Mouse (Mus musculus) hindbrain, embryonic 13.5 days (tissue): ENCODE measurements around the gene Slc17a6. TPM values are rescaled to one million over a fixed set of nuclear protein-coding genes. Genes with fewer than 3 reads are reported as not detected.

Source experiments
- ATAC-seq: fragments of 200-750 bp; cut with Nextera tagmentation; 2 replicates; pipeline ENCODE4 v1.8.0; 2017; ENCODE audit warnings: moderate TSS enrichment; ENCODE audit not compliant: low FRiP score
- H3K27ac ChIP-seq: fragments of 300-500 bp; sonication (generic); 2 replicates; pipeline ENCODE4 v1.5.1; 2015; ENCODE audit warnings: inconsistent platforms, mild to moderate bottlenecking, moderate library complexity
- H3K27me3 ChIP-seq: fragments of 300-500 bp; sonication (generic); 2 replicates; pipeline ENCODE4 v1.6.1; 2015; ENCODE audit warnings: mild to moderate bottlenecking, inconsistent platforms
- H3K36me3 ChIP-seq: fragments of 300-500 bp; sonication (generic); 2 replicates; pipeline ENCODE4 v1.6.1; 2015; ENCODE audit warnings: mild to moderate bottlenecking, inconsistent platforms
- H3K4me1 ChIP-seq: fragments of 300-500 bp; sonication (generic); replicated peaks from 2 replicates; pipeline ENCODE4 v1.6.1; 2015; ENCODE audit warnings: inconsistent platforms
- H3K4me2 ChIP-seq: fragments of 300-500 bp; sonication (generic); 2 replicates; pipeline ENCODE4 v1.6.1; 2015; ENCODE audit warnings: inconsistent platforms, mild to moderate bottlenecking, moderate library complexity
- H3K4me3 ChIP-seq: fragments of 300-500 bp; sonication (generic); 2 replicates; pipeline ENCODE4 v1.5.1; 2015; ENCODE audit warnings: mild to moderate bottlenecking, inconsistent platforms
- H3K9ac ChIP-seq: fragments of 300-500 bp; sonication (generic); 2 replicates; pipeline ENCODE4 v1.6.1; 2015; ENCODE audit warnings: mild to moderate bottlenecking, inconsistent platforms
- H3K9me3 ChIP-seq: fragments of 300-500 bp; sonication (generic); 2 replicates; pipeline ENCODE4 v1.6.1; 2016; ENCODE audit warnings: inconsistent platforms
- WGBS: fragments of 180-500 bp; shearing (Covaris S2); methylation state at CpG from one replicate; pipeline ENCODE4 v1.1.7; 2015; 5-methylcytosine and 5-hydroxymethylcytosine counted together
- polyA plus RNA-seq: library from polyadenylated mRNA; unstranded; fragments of >200 nt; fragmentation: Nextera tagmentation; extraction: Ambion mirVana; gene quantifications from 2 replicates; pipeline ENCODE4 v1.2.1, GENCODE M21; 2015

The Slc17a6 gene
- polyA plus RNA-seq, 1 experiment from 2014 or later: 78.6 TPM

GRCm38 (mm10) chr7:51626451-51627000 is 4.7 kb downstream of the Slc17a6 start:
- 1% methylated on average over 16 of the region's 16 CpGs for WGBS
- H3K27ac ChIP-seq: peak overlapping the region; percentile 93
- H3K4me3 ChIP-seq: peak overlapping the region; percentile 50
- peaks cover 12% of the 10 kb centered on the region; the same call in 1 of the 2 replicates for H3K4me1 ChIP-seq
- H3K9ac ChIP-seq: peak overlapping the region; percentile 89
- no peaks in the 10 kb centered on the region for H3K9me3 ChIP-seq
- ATAC-seq: no peak
- H3K36me3 ChIP-seq: no peaks in the 10 kb centered on the region
- H3K27me3 ChIP-seq: peaks cover 76% of the 10 kb centered on the region
- H3K4me2 ChIP-seq: peak overlapping the region; percentile 62

DNA sequence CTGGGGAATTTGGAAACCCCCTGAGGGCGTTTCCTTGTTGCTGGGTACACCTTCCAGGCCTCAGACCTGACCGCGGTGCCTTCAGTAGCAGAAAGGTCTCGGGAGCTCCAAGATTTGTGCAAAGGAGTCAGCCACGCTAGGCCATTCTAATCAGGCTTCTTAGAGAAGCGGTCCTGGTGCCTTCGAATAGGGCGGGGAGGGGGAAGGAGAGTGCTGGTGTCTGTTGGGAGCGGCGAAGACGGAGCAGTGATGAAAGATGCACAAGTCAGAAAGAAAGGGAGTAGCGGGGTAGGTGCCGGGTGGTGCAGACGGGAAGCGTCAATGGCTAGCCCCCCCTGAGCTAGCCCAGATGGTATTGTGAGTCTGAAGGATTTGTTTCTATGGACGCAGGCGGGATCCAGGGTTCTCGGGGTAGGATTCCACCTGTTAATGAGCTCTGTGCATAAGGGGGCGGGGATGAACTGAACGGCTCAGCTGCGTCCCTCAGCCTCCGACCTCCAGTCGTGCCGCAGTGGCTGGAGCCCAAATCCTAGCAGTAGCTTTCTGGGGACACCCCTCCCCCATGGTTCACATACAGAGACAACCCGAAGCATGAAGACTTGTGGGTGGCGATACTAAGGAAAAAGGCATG is 5.3 kb downstream of the Slc17a6 start:
- Histone ChIP-seq H3K9ac (peak overlapping the region; percentile 89), H3K27ac (peak overlapping the region; percentile 93), H3K4me3 (peak overlapping the region; percentile 50), H3K4me1 (peaks cover 12% of the 10 kb centered on the region; the same call in 1 of the 2 replicates), H3K36me3 (no peaks in the 10 kb centered on the region), H3K9me3 (no peaks in the 10 kb centered on the region), H3K27me3 (peaks cover 70% of the 10 kb centered on the region), H3K4me2 (peak overlapping the region; percentile 62)
- ATAC-seq: peak; percentile 75
- under 1% methylated on average over 26 of the region's 26 CpGs for WGBS

DNA sequence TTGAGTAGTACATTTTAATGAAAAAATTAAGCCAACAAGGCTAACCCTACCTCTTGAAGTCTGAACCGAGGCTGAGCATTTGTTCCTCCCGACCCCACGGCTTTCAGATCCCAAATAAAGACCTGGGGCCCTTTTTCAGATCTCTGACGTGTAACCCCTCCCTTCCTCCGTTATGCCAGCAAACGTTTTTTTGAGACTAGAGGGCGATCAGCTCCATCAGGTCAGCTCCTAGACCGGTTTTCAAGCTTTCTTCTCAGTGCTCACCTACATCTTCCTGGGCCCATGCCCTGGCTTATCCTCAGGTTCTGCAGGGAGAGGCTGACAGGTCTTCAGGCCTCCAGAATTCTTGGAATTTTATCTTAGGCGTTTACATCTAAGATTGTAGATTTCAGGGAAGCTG is 5.9 kb downstream of the Slc17a6 start:
- Histone ChIP-seq H3K4me1 (peaks cover 12% of the 10 kb centered on the region; the same call in 1 of the 2 replicates), H3K27me3 (peaks cover 64% of the 10 kb centered on the region), H3K9ac (peak overlapping the region; percentile 89), H3K27ac (peak overlapping the region; percentile 93), H3K9me3 (no peaks in the 10 kb centered on the region), H3K4me3 (peak overlapping the region; percentile 50), H3K4me2 (peak overlapping the region; percentile 62), H3K36me3 (no peaks in the 10 kb centered on the region)
- WGBS: 0% methylated on average over 9 of the region's 9 CpGs
- ATAC-seq: 0 out of 2 replicates have a peak, but pooled peaks have one; percentile 3

DNA sequence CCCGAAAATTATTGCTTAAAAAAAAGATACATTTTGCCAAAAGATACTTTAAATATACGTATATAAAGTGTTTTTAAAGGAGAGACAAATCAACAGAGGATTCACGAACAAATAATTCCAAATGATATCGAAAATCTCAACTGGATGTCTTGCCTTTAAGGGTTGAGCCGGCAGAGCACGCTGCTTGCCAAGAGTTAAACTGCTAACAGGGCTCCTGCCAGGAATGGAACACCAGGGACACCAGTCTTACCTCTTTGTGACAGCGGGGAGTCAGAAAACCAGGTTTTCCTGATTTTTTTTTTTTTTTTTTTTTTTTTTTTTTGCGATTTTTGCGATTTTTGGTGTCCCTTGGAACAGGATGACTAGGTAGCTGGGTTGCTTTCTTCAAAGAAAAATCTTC is 6.5 kb downstream of the Slc17a6 start:
- H3K4me2 ChIP-seq: peak overlapping the region; percentile 62
- WGBS: under 1% methylated on average over 9 of the region's 9 CpGs
- ATAC-seq: no peak
- no peaks in the 10 kb centered on the region for H3K36me3 ChIP-seq
- H3K9me3 ChIP-seq: no peaks in the 10 kb centered on the region
- peak overlapping the region; percentile 78 for H3K27ac ChIP-seq
- peaks cover 19% of the 10 kb centered on the region for H3K4me1 ChIP-seq
- peak overlapping the region; percentile 25 for H3K4me3 ChIP-seq
- H3K27me3 ChIP-seq: peaks cover 62% of the 10 kb centered on the region
- no peak overlapping the region for H3K9ac ChIP-seq

DNA sequence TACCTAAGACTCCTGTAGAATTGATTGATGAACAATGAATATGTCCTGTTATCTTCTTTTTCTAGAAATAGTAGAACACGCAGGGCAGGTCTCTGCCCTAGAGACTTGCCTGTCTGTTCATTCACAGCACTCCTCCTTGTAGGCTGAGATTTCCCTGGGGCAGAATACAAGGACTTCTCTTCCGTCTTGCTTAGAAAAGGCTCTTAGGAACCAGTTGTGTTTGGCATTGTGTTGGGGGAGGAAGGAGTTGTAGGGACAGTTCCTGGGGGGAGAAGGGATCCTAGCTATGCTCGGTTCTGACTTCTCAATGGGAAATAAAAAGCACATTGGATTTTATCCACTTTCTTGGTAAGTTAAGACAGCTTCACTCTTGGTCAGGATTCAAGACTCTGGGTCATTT is 7.4 kb downstream of the Slc17a6 start:
- Histone ChIP-seq H3K27ac (peak overlapping the region; percentile 93), H3K9ac (peak overlapping the region; percentile 72), H3K27me3 (peaks cover 53% of the 10 kb centered on the region), H3K36me3 (no peaks in the 10 kb centered on the region), H3K4me3 (peak overlapping the region; percentile 32), H3K9me3 (no peaks in the 10 kb centered on the region), H3K4me2 (peak overlapping the region; percentile 62), H3K4me1 (peaks cover 21% of the 10 kb centered on the region)
- WGBS: 0% methylated on average over 3 of the region's 3 CpGs
- ATAC-seq: no peak

- H3K4me1 ChIP-seq: peaks cover 17% of the 10 kb centered on the region
- H3K4me2 ChIP-seq: peak overlapping the region; percentile 58
- peaks cover 34% of the 10 kb centered on the region for H3K27me3 ChIP-seq
- peak overlapping the region; percentile 73 for H3K9ac ChIP-seq
- peak overlapping the region; percentile 32 for H3K4me3 ChIP-seq
- peak overlapping the region; percentile 92 for H3K27ac ChIP-seq
- H3K9me3 ChIP-seq: no peaks in the 10 kb centered on the region
- WGBS: 63% methylated on average over 3 of the region's 3 CpGs
- no peak for ATAC-seq
- no peaks in the 10 kb centered on the region for H3K36me3 ChIP-seq
Observed at GRCm38 (mm10) chr7:51631171-51631570, 9.4 kb downstream of the Slc17a6 start.

DNA sequence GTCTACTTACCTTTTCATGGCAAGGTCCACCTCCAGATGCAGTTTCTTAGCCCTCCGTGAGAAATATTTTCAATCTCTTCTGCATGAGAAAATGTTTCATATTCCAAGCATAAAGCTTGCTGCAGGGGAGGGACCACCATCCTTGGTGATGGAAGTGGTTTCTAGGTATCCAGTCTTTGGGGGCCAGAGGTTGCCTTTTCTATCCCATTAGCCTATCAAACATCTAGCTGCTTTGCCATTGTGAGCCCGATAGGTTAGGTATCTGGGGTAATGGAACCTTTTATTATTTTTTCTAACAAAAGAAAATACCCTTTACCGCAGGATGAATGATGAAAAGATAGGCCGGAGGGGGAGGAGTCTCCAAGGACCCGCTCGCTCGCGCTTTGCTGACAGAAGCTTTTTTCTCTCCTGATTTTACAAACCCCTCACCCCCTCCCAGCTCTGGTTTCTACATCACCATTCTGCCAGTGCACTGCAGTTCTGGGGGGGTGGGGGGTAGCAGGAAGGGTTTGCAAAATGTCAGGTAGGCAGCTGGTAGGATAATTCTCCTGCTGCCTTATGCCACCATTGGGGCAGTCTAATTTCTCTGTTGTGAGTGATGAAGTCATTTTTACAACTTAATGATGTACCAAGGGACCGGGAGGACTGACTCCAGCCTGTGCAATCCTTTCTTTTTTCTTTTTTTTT is 10.9 kb downstream of the Slc17a6 start:
- H3K27ac ChIP-seq: peak overlapping the region; percentile 89
- ATAC-seq: peak; percentile 89
- WGBS: 2% methylated on average over 9 of the region's 9 CpGs

DNA sequence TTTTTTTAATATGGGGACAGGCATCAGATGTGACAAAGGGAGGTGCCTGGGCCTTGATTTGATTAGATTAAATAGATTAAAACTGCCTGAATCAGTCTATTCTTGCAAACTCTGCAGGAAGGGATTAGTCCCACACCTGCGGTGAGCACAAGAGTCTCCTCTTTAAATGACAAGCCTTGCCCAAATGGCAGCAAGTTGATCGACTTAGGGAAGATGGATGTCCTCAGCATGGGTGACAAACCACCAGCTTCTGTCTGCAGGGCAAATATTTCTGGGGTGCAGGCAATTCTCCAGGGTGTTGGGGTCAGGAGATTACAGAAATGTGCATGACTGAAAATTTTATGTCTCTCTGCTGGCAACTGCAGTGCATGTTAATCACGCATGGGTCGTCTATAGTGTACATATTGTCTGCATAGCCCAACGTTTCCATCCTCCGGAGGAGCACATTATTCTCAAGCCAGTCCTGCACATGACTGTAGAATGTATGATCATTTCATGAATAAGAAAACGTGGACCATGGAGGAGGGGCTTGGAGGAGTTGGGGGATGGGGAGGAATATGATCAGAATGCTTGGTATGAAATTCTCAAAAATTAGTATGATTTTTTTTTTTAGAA is 11.5 kb downstream of the Slc17a6 start:
- ATAC-seq: peak; percentile 75
- H3K27me3 ChIP-seq: peaks cover 20% of the 10 kb centered on the region
- peak overlapping the region; percentile 89 for H3K27ac ChIP-seq
- no peaks in the 10 kb centered on the region for H3K9me3 ChIP-seq
- peak overlapping the region; percentile 25 for H3K4me3 ChIP-seq
- 4% methylated on average over 7 of the region's 7 CpGs for WGBS
- H3K36me3 ChIP-seq: no peaks in the 10 kb centered on the region
- H3K9ac ChIP-seq: peak overlapping the region; percentile 51; the same call in 1 of the 2 replicates
- peak overlapping the region; percentile 43 for H3K4me2 ChIP-seq
- peaks cover 9% of the 10 kb centered on the region for H3K4me1 ChIP-seq

More for the DNA sequence above, 10.9 kb downstream of the Slc17a6 start:
- Histone ChIP-seq H3K4me3 (peak overlapping the region; percentile 25), H3K36me3 (no peaks in the 10 kb centered on the region), H3K4me2 (peak overlapping the region; percentile 43), H3K27me3 (peaks cover 23% of the 10 kb centered on the region), H3K4me1 (peaks cover 9% of the 10 kb centered on the region), H3K9me3 (no peaks in the 10 kb centered on the region), H3K9ac (peak overlapping the region; percentile 55; the same call in 1 of the 2 replicates)

DNA sequence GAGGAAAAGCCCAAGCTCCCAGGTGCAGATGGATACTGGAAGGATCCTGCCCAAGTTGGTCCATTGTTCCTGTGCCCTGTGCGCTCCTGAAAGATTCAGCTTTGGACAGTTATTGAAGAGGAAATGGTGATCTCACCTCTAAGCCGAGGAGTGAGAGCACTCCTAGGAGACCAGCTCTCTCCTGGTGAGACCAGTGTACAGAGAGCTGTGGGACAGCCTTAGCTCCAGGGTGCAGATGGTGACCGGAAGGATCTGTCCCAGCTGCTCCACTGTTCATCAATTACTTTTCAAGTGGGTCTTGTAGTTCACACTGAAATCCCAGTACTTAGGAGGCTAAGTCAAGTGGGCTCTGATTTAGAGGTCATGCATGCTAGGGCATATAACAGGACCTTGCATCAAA is 35.3 kb downstream of the Slc17a6 start:
- WGBS: 76% methylated on average over 3 of the region's 3 CpGs
- H3K4me3 ChIP-seq: no peak overlapping the region
- H3K9me3 ChIP-seq: no peaks in the 10 kb centered on the region
- H3K4me2 ChIP-seq: no peak overlapping the region
- no peaks in the 10 kb centered on the region for H3K4me1 ChIP-seq
- no peak for ATAC-seq
- H3K36me3 ChIP-seq: peaks cover 5% of the 10 kb centered on the region
- no peak overlapping the region for H3K27ac ChIP-seq
- H3K9ac ChIP-seq: no peak overlapping the region
- no peaks in the 10 kb centered on the region for H3K27me3 ChIP-seq

GRCm38 (mm10) chr7:51662441-51662840 is 40.6 kb downstream of the Slc17a6 start:
- WGBS: 35% methylated on average over 5 of the region's 5 CpGs
- no peaks in the 10 kb centered on the region for H3K27me3 ChIP-seq
- peak overlapping the region; percentile 24 for H3K27ac ChIP-seq
- H3K4me1 ChIP-seq: peaks cover 4% of the 10 kb centered on the region
- no peak overlapping the region for H3K4me3 ChIP-seq
- no peak overlapping the region for H3K9ac ChIP-seq
- peaks cover 10% of the 10 kb centered on the region for H3K36me3 ChIP-seq
- peak; percentile 32; the same call in 1 of the 2 replicates for ATAC-seq
- no peak overlapping the region for H3K4me2 ChIP-seq
- H3K9me3 ChIP-seq: no peaks in the 10 kb centered on the region

DNA sequence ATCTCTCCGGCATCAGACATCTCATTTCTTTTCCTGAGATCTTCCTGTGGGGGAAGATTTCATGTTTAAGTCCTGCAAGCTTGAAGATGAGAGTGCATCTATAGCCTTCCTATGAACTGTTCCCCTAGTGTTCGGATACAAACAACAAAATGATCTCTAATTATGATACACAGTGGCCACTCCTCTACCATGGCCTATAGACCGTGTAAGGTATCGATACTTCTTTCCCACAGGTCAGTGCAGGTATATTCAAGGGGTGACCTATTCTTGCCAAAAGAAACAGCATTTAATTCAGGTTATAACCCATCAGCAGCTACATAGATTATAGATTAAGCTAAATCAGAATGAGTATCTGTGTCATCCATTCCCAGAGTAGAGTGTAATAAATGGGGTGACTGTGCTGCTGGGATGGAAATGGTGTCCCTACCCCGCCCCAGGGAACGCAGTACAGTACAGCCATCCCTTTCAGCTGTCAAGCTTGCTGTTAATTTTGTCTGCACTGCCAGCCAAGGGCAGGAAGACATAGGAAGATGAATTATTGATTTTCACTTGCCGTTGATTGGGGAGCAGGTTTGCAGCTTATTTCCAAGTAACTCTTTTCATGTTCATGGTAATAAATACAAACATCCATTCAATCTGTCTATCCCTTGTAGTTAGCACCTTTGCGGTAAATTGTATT is 71.9 kb downstream of the Slc17a6 start:
- no peaks in the 10 kb centered on the region for H3K27me3 ChIP-seq
- H3K4me2 ChIP-seq: no peak overlapping the region
- H3K4me1 ChIP-seq: peaks cover 17% of the 10 kb centered on the region
- peak; percentile 86 for ATAC-seq
- WGBS: 70% methylated on average over 8 of the region's 8 CpGs
- no peak overlapping the region for H3K4me3 ChIP-seq
- no peaks in the 10 kb centered on the region for H3K36me3 ChIP-seq
- H3K9me3 ChIP-seq: no peaks in the 10 kb centered on the region
- no peak overlapping the region for H3K9ac ChIP-seq
- H3K27ac ChIP-seq: peak overlapping the region; percentile 84

- ATAC-seq: no peak
- Histone ChIP-seq H3K4me2 (no peak overlapping the region), H3K4me3 (no peak overlapping the region), H3K4me1 (peaks cover 17% of the 10 kb centered on the region), H3K9ac (no peak overlapping the region), H3K27me3 (no peaks in the 10 kb centered on the region), H3K9me3 (no peaks in the 10 kb centered on the region), H3K36me3 (no peaks in the 10 kb centered on the region), H3K27ac (peak overlapping the region; percentile 84)
- 50% methylated on average over 4 of the region's 4 CpGs for WGBS
Observed at GRCm38 (mm10) chr7:51694452-51694851, 72.6 kb downstream of the Slc17a6 start.
